Mouse (Mus musculus) heart, adult 2 months (tissue): ENCODE measurements around the gene Hcrtr1. TPM values are rescaled to one million over a fixed set of nuclear protein-coding genes. Genes with fewer than 3 reads are reported as not detected.
A peak's percentile ranks its signal among the peaks of the same experiment; 100 is the strongest.

ENCODE experiments used
- DNase-seq, 2 experiments: peaks; one replicate each; pipeline ENCODE4 v3.0.0; 2021
- H3K27ac ChIP-seq: fragments of 200-600 bp; 2 replicates; pipeline ENCODE4 v1.8.1; 2022
- H3K27me3 ChIP-seq: fragments of 200-500 bp; 2 replicates; pipeline ENCODE4 v1.6.1; 2012; ENCODE audit warnings: mild to moderate bottlenecking, low read length, inconsistent platforms, mixed read lengths; ENCODE audit not compliant: control insufficient read depth, insufficient read depth
- H3K36me3 ChIP-seq: fragments of 200-500 bp; 2 replicates; pipeline ENCODE4 v1.6.1; 2012; ENCODE audit warnings: low read length, inconsistent platforms; ENCODE audit not compliant: control insufficient read depth, insufficient read depth
- H3K4me1 ChIP-seq: fragments of 200-500 bp; 2 replicates; pipeline ENCODE4 v1.6.1; 2011; ENCODE audit warnings: low read length; ENCODE audit not compliant: control insufficient read depth, insufficient read depth
- H3K4me3 ChIP-seq: fragments of 200-600 bp; 2 replicates; pipeline ENCODE4 v1.8.1; 2022
- H3K79me2 ChIP-seq: fragments of 200-500 bp; replicated peaks from 2 replicates; pipeline ENCODE4 v1.6.1; 2012; ENCODE audit warnings: mild to moderate bottlenecking, inconsistent platforms, low read length, moderate library complexity, mixed read lengths; ENCODE audit not compliant: control insufficient read depth, insufficient read depth
- H3K9ac ChIP-seq: fragments of 200-500 bp; 2 replicates; pipeline ENCODE4 v1.6.1; 2012; ENCODE audit warnings: low read depth, mild to moderate bottlenecking, control low read depth, inconsistent platforms, low read length, mixed read lengths
- CTCF ChIP-seq: fragments of 200-600 bp; IDR thresholded peaks from 2 replicates; pipeline ENCODE4 v1.8.1; 2022; ENCODE audit warnings: antibody characterized with exemption, mild to moderate bottlenecking, moderate library complexity
- EP300 ChIP-seq: fragments of 200-500 bp; IDR thresholded peaks from 2 replicates; pipeline ENCODE4 v1.6.1; 2011; ENCODE audit warnings: low read depth, low read length, control low read depth; ENCODE audit not compliant: insufficient read depth
- POLR2A ChIP-seq: fragments of 200-500 bp; IDR thresholded peaks from 2 replicates; pipeline ENCODE4 v1.6.1; 2011; ENCODE audit warnings: mild to moderate bottlenecking, low read depth, low read length, control low read depth; ENCODE audit not compliant: insufficient read depth
- WGBS: fragments of 180-500 bp; shearing (Covaris S2); methylation state at CpG from one replicate; pipeline ENCODE4 v1.1.7; 2018; 5-methylcytosine and 5-hydroxymethylcytosine counted together
- intact Hi-C: fragments of 180-260 bp; cut with DNase I; formaldehyde crosslinking; loops from one replicate; pipeline ENCODE4 v1.15.1; 2025
- long read RNA-seq: library from polyadenylated mRNA; stranded (forward); transcript quantifications from one replicate; pipeline ENCODE4 v2.0.0, GENCODE M21; 2021
- polyA plus RNA-seq: library from polyadenylated mRNA; depleted of rRNA; stranded (reverse); fragments of >200 nt; gene quantifications from 2 replicates; pipeline ENCODE4 v1.2.3, GENCODE M21; 2012; rRNA removed
- total RNA-seq, 2 experiments: library from RNA; stranded (reverse); gene quantifications; 2 replicates each; pipeline ENCODE4 v1.2.3; 2021

The Hcrtr1 gene
- total RNA-seq (not detected), polyA plus RNA-seq (0.23 and 0.27 TPM in 2 replicates)
- long read RNA-seq, result 0 reads

DNA sequence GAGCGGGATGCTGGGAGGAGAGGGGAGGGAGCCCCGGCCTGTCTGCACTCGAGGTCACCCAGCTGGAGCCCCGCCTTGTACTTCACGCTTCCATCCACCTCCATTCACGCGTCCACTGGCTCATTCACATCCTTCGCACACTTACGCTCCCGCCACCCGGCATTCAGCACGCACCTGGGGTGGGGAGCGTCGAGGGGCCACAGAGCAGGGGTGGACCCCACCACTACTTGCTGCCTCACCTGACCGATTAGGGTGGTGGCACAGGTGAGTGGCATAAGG, at the start of gene Hcrtr1:
Gene Hcrtr1, minus strand, starts transcription at position 146 of the 279 bp plus-strand sequence.
- WGBS, result 5% methylated on average over 14 of the region's 15 CpGs
- TF ChIP-seq CTCF (no peak), EP300 (no peak), POLR2A (no peak)
- Histone ChIP-seq H3K27me3 (peaks cover 6% of the 10 kb centered on the region), H3K9ac (peak within 1 kb of the TSS; percentile 28), H3K27ac (no peak within 1 kb of the TSS), H3K36me3 (no peaks in the 10 kb centered on the region), H3K4me3 (peak within 1 kb of the TSS; percentile 32), H3K4me1 (no peaks in the 10 kb centered on the region; the same call in 1 of the 2 replicates), H3K79me2 (no peaks in the 10 kb centered on the region)
- intact Hi-C loops, result loop anchor here (2.0 to 5.0 kb wide), 3 partner anchors 16 to 108 kb away; no protein-coding TSS in a partner anchor
- no peak for DNase-seq

DNA sequence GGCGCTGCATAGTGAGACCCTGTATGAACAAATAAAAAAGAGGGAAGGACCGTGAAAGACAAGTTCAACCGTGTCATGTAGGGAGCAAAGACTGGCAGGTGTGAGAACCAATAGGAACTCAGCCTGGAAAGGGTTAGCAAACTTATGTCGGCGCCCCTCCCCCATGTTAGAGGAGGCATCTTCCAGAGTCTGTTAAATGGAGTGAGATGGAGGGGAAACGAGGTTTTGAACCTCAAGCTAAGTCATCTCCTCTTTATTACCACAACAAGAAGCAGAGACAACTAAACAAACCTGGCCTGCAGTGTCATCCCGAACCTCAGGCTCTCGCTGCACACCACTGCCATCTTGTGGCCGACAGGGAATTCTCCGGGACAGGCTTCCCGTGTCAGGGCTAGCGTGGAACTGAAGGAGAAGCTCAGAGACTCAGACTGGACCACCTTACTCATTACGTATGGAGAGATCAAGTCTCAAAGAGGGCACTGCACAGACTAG, 49.7 kb upstream of the Hcrtr1 start:
- Histone ChIP-seq H3K27ac (no peak overlapping the region), H3K4me3 (no peak overlapping the region), H3K36me3 (no peaks in the 10 kb centered on the region), H3K79me2 (no peaks in the 10 kb centered on the region), H3K4me1 (no peaks in the 10 kb centered on the region; the same call in 1 of the 2 replicates), H3K27me3 (no peaks in the 10 kb centered on the region), H3K9ac (no peak overlapping the region)
- 2% methylated on average over 13 of the region's 13 CpGs for WGBS
- DNase-seq, result peak; percentile 83 to 87
- intact Hi-C loops, result loop anchor here (1.0 to 2.0 kb wide), 3 partner anchors 51 to 230 kb away; no protein-coding TSS in a partner anchor
- no peak for TF ChIP-seq POLR2A
- TF ChIP-seq EP300, result peak; percentile 99

DNA sequence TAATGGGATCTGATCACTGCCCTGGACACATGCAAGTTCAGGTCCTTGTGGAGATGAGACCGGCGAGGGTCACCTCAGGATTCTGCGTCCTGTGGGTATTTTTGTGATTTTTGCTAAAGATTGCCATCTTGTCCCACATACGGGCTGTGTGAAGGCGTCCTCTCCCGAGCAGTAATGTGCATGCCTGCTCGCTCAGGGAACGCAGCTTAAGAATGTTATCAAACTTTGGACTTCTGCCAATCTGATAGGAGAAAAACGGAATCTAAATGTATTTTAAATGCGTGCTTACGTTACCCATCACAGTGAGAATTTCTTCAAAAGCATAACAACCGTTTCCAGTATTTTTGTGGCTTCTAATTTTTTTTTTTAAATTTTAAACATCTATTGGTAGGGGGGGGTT, 47.7 kb upstream of the Hcrtr1 start:
- Histone ChIP-seq H3K9ac (no peak overlapping the region), H3K36me3 (no peaks in the 10 kb centered on the region), H3K4me3 (no peak overlapping the region), H3K4me1 (peaks cover 2% of the 10 kb centered on the region), H3K27me3 (no peaks in the 10 kb centered on the region), H3K79me2 (no peaks in the 10 kb centered on the region), H3K27ac (no peak overlapping the region)
- 46% methylated on average over 12 of the region's 12 CpGs for WGBS
- no peak for DNase-seq
- intact Hi-C loops, result no loop called here
- no peak for TF ChIP-seq POLR2A
- TF ChIP-seq EP300, result no peak
- no peak for TF ChIP-seq CTCF

DNA sequence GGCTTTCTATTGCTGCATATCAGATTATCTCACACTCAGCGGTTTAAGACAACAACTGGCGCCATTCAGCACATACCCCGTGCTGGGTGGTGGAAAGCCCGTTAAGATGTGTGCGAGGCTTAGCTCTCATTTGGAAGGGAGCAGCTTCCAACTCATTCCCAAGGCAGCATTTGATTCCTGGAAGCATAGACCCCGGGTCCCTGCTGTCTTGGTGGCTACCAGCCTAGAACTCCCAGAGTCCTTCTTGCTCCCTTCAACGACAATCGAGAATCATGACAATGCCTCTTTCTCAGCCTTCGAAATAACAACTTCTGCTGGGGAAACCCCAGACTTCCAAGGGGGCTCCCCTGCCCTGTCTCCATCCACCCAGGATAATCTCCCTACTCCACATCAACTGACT, 47.3 kb upstream of the Hcrtr1 start:
- Histone ChIP-seq H3K4me3 (no peak overlapping the region), H3K79me2 (no peaks in the 10 kb centered on the region), H3K27me3 (no peaks in the 10 kb centered on the region), H3K9ac (no peak overlapping the region), H3K27ac (no peak overlapping the region), H3K4me1 (peaks cover 5% of the 10 kb centered on the region), H3K36me3 (no peaks in the 10 kb centered on the region)
- TF ChIP-seq POLR2A, result no peak
- TF ChIP-seq EP300, result no peak
- TF ChIP-seq CTCF, result no peak
- DNase-seq, result no peak
- WGBS, result 83% methylated on average over 9 of the region's 9 CpGs
- intact Hi-C loops, result no loop called here

DNA sequence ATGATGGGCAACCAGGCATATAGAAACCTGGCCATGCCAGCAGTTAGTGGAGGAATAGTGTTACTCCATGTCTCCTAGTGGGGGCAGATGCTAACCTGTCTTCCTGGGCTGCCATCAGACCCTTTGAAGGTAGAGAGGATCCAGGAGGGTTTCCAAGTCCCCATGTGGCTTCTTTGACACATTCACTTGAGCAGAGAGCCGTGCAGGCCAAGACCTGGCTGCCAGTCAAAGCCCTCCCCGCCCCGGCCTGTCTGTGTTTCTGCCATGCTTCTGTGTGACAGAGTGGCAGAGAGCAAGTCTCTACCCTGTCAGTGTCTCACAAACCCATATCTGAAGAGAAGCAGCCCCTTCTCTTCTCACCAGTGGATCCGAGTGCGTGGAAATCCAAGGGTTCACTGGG, 44.7 kb upstream of the Hcrtr1 start:
- Histone ChIP-seq H3K27ac (no peak overlapping the region), H3K36me3 (no peaks in the 10 kb centered on the region), H3K4me3 (no peak overlapping the region), H3K9ac (no peak overlapping the region), H3K4me1 (peaks cover 6% of the 10 kb centered on the region), H3K27me3 (no peaks in the 10 kb centered on the region), H3K79me2 (no peaks in the 10 kb centered on the region)
- intact Hi-C loops, result no loop called here
- no peak for DNase-seq
- WGBS, result 80% methylated on average over 5 of the region's 5 CpGs
- TF ChIP-seq EP300 (no peak), CTCF (no peak), POLR2A (no peak)

DNA sequence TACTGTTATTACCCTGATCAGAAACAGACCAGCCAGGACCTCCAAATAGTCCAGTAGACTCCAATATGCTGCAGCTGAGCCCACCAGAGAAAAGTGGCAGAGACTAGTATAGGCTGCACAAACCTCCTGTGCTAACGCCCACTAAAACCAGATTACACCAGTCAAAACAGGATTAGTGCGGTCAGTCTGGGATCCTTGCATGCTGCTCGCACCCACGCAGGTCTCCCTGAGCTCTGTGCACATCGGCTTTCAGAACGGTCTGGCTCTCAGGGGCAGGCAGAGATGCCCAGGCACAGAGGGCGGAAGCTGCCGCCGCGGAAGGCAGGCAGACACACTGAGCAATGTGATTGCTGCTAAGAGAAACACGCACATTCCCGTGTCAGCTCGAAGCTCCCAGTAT, 43.9 kb upstream of the Hcrtr1 start:
- intact Hi-C loops, result no loop called here
- no peak for DNase-seq
- no peaks in the 10 kb centered on the region for H3K27me3 ChIP-seq
- 90% methylated on average over 13 of the region's 13 CpGs for WGBS
- TF ChIP-seq EP300, result no peak
- no peak for TF ChIP-seq POLR2A
- no peak for TF ChIP-seq CTCF
- H3K4me1 ChIP-seq, result peaks cover 6% of the 10 kb centered on the region; the same call in 1 of the 2 replicates
- H3K4me3 ChIP-seq, result no peak overlapping the region
- H3K36me3 ChIP-seq, result no peaks in the 10 kb centered on the region
- no peak overlapping the region for H3K27ac ChIP-seq
- H3K9ac ChIP-seq, result no peak overlapping the region
- no peaks in the 10 kb centered on the region for H3K79me2 ChIP-seq
